Mouse (Mus musculus) gastrocnemius, postnatal 14 days (tissue): Measurements from ENCODE around the gene Irs1. TPM values are rescaled to one million over a fixed set of nuclear protein-coding genes. Genes with fewer than 3 reads are reported as not detected.
A peak's percentile ranks its signal among the peaks of the same experiment; 100 is the strongest.

ENCODE experiments used
- DNase-seq: peaks from one replicate; pipeline ENCODE4 v3.0.0; 2021; ENCODE audit warnings: mixed read lengths
- intact Hi-C: fragments of 180-260 bp; cut with DNase I; formaldehyde crosslinking; loops from one replicate; pipeline ENCODE4 v1.15.1; 2025; ENCODE audit warnings: low total_unique reads
- total RNA-seq, 2 experiments: library from RNA; stranded (reverse); gene quantifications; 2 replicates each; pipeline ENCODE4 v1.2.3; 2021

The Irs1 gene
- total RNA-seq, 2 experiments from 2014 or later = 43.0 to 60.6 TPM

DNA sequence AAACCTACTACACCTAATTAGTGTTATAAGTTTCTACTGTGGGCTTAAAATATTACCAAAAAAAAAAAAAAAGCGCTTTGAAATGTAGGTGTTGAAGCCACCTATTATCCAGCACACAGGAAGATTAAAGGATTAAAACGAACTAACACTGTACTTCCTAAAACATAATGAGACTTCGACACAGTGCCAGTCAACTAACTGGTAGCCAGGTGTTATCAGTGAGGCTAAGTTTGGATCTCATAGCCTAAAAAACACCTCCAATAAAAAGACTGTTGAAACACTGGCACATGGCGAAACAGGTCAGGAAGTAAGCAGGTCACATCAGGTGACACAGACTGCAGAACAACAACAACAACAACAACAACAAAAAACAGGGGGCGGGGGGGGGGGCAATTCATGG, 29.6 kb downstream of the Irs1 start:
- DNase-seq = no peak
- intact Hi-C loops = no loop called here

DNA sequence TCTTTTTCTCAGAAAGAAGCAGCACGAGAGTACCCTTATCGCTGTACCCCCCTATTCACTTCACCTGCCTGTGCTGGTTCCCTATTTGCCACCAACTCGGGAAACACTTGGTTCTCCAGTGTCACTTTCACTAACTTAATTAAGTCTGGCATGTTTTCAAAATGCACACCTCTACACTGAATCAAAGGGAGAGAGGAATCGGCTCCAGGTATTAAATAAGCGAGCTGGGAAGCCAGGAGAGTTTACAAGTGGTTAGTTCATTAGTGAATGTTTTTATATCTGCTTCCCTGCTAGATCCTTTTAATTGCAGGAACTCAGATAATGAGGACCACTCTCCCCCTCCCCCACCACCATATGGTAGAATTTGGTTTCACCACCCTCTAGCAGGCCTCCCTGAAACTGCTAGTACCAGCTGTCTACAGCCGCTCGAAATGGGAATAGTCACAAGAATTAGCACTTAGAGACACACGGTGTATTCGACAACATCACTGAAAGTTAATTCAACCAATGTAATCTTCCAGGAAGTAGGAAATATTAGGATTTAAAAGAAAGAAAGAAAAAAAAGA, 30.1 kb downstream of the Irs1 start:
- no peak for DNase-seq
- intact Hi-C loops = no loop called here

DNA sequence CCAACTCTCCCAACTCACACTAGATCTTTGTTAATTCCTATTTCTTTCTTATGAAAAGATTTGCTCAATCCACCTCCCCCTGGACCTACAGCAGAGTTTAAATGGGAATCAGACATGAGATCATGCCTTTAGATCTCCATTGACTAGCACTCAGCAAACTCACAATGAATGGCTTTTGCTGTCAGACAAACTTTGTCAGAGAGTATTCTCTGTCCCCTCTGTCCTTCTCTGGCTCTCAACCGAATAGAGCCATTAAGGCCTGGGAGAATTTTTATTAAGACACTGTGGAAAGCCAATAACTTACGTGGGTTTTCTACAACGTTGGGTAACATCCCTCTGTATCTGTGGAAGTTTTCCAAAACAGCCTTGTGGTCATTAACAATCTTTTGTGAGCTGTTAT, 31.2 kb downstream of the Irs1 start:
- DNase-seq = no peak
- intact Hi-C loops = no loop called here

DNA sequence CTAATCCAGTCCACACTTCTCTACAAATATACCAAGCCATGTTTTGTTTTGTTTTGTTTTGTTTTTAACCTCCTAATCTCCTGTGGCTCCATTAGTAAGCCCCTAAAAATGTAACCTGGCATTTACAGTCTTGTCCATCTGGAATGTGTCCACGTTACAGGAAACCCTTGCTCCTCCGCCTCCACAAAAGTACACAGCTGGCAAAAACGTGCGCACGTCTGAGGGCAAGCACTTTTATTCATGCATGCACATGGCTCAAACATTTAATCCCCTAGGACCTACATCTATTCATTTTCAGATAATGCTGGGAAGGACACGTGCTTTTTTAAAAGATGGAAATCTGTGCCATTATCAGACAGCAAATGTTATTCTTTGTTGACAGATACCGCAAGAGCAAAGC, 32.9 kb downstream of the Irs1 start:
- peak; percentile 15 for DNase-seq
- intact Hi-C loops = no loop called here

DNA sequence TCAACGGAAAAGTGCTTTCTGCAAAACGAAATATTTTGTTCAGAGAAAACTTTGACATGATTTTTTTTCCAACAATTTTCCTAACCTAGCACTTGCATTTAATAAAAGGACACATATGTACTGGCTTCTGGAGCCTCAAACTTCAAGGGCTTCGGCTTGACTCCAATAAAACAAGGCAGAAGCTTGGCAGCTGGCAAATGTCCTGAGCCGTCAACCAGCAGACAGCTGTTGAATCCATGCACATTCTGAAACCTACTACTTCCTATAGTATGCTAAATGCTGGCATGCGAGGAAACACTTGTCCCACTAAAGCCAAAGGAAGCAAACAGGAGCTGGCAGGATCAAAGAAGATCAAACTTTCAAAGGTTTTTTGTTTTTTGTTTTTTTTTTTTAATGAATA, 33.8 kb downstream of the Irs1 start:
- intact Hi-C loops = no loop called here
- DNase-seq = peak; percentile 25

DNA sequence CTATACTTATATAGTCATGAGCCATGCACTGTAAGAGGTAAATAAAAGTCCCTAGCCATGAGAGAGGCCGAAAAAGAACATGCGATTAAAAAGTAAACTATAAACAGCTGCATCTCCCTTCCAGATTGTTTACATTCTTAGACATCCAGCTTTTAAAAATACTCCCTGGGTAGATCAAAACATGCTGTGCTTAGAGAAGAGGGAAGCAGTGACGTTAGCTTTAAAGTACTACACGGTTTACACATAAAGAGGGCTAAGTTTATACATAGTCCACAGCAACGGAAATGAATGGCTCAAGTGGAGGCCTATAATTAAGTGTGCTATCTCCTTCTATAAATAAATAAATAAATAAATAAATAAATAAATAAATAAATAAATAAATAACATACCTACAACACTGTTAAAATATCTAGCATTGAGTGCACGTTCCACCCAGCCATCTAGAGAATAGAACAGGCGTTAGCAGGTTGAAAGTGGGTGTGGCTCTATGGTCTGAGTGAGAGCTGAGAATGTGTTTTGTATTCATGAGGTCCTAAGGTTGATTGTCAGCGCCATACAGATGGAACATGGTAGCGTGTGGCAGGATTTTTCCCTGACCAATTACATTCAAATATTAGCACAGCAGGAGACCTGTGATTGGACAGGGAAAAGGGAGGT, 37.3 kb downstream of the Irs1 start:
- DNase-seq = no peak
- intact Hi-C loops = no loop called here

DNA sequence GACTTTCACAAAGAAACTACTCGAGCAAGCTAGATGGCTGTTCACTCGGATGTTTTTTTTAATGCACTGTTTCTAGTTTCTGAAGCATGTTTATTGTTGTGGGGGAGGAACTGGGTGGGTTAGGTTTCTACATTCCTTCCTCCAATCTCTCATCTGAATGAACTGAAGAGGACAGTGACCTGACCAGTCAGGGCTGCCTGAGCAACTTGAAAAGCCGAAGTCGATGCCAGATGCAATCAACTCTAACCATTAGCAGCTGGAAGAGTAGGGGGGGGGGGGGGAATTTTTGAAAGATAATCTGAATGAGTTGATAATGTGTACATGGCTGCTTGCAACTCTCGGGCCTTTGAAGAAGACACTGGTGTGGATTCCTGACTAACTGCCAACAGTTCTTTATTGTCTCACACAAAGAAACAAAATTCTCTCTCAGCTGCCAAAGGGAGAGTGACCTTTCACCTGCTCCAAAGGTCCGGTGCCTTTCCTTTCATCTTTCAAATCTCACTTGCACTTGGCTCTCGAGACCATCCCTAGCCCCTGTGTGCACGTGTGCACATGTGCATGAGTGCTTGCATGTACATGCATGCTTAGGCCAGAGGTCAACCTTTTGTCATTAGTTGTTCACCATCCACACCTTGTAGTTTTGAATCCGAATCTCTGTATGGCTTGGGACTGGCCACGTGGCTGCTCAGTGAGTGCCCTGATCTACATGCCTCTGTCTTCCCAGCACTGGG, 43.8 kb downstream of the Irs1 start:
- intact Hi-C loops = no loop called here
- no peak for DNase-seq

DNA sequence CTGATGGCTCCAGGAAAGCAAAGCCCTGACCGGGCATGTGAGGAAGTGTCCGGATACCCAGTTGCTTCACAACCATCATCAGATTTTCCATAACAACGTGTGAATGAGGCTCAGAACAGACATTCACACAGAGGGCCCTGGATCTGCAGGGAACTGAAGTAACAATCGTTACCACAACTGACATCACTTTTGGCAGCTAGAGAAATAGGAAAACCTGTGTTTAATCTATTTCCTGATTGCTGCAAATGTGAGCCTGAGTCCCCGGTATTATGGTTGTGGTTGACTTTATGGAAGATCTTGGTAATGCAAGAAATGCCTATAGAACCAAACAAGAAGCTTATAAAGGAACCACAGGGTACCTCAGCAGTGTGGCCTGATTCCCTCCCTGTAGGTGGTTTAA, 46.2 kb downstream of the Irs1 start:
- no peak for DNase-seq
- intact Hi-C loops = no loop called here

DNA sequence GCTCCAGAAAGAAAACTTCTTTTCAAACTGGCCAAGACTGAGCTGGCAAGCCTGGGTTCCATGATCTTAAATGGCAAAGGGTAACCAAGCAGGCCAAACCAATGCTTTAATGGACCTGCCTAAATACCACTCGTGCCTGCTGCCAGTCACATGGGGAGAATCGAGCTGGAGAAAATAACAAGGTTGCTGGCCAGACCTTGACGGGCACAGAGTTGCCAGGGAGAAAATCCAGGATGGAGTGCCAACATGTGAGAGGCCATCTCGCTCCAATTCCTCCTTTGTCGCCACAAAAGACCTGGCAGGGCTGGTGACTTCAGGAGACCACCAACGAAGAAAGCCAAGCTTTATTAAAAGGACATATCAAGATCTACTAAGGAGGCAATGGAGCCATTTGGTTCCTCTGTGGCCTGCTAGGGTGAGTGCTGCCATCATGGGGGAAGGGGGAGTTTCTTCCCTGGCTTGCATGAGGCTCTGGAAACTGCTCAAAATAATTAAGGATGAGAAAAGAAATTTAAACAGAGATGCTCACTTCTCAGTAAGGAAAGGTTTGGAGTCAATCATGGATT, 47.9 kb downstream of the Irs1 start:
- DNase-seq = peak; percentile 19
- intact Hi-C loops = no loop called here

DNA sequence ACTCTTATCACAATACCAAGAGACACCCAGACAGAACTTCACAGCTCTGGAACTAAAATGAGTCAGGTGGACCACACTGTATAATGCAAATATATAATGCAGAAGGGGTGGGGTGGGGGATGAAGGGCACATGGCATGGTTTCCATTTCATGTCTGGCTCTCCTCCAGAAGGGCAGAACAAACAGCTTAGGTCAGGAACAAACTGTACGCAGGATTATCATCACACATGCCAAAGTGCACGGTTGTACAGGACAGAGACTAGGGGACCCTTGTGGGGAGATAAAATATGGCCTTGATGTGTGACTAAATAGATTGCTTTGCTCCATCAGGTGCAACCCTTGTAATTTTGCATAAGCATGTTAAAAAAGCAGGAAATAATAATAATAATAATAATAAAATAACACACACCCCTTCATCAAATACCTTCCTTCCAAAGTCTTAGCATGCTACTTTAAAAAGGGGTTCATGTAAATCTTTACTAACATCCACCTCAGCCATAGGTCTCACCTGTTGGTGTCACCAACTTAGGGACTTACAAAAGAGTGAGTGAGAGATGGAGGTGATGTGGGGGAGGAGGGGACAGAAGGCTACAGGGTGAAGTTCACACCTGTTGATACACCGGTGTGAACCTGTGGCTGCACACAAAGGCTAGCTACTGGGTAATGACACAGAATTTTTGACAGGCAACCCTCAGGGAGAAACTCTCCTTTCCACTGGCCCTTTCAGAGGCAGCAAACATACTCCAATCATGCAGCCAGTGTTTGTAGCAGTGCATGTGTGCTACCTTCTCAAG, 51.6 kb downstream of the Irs1 start:
- no peak for DNase-seq
- intact Hi-C loops = no loop called here

DNA sequence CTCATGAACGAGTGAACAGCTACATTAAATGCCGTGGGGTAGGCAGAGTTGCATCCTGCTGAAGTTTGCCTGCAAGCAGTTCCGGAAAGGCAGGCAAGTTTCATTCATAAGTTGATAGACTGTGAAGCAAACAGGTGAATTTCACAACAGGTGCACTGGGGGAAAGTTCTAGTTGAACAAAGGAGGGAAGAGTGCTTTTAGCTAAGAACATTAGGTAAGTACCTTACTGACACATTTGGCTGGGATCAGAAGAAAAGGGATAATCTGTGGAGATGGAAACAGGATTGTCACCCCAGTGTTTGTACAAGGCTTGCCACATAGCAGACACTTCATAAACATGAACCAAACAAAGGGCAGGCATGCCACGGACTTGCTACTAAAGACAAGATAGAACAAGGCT, 53.0 kb downstream of the Irs1 start:
- DNase-seq = no peak
- intact Hi-C loops = no loop called here

DNA sequence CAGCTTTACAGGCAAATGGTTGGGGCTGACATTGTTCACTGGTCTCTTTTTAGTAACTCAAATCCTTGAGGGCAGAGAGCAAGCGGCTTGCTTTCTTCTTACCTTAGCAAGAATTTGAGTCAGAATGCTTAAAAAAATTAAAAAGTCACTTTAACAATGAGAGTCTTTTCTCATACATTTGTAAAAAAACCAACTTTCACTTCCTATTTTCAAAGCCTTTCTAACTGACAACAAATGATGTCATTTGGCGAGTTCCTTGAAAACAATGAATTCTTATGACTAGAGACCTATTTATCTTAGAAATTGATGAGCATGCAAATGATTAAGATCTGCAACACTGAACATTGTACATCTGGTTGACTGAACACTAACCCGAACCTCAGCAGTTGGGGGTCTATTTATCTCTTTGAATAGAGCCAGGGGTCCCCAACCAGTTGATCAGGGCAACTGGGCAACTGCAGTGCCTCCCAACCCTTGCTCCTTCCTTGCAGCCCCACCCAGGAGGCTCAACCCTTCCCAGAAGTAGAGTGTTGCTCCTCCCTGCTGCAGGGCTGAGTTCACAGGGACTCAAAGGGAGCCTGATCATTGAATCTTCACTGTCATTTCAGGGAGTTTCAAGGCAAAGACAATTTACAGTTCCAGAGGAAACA, 55.6 kb downstream of the Irs1 start:
- intact Hi-C loops = no loop called here
- DNase-seq = no peak

DNA sequence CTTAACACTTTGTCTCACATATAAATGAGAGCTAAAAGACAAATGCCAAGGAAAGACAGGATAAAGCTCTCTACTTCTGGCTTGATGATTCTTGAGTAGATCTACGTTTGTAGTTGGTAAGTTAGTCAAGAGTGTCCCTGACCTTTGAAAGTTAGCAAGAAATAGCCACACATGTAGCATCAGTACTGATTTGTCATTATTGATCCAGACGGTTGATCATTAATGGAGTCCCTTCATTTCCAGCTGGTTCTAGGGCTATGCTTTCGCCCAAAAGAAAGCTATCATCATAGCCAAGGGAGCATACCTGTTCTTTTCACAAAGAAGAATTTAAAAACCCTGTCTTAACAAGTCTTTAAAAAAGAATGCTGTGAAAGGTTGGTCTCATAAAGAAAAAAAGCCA, 56.6 kb downstream of the Irs1 start:
- intact Hi-C loops = no loop called here

DNA sequence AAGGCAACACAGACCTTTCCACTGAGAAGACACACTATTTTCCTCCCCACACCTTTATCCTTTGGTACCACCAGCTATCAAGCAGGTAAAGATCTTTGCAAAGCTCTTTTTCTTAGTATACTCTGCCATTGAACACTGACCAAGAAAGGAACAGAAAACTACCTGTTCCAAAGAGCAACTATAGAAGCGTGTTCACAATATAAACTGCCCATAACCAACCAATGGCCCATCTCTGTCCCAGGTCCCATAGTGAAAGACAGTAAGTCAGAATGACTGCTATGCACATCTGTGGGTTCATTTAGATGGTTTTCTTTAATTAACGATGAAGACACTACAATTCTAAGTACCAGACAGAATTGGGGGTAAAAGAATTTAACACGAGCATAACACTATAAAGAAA, 58.4 kb downstream of the Irs1 start, which contains the start of gene Gm9747:
Gene Gm9747, plus strand, starts transcription at position 301 of the 400 bp plus-strand sequence.
- no peak for DNase-seq
- intact Hi-C loops = no loop called here

More for the DNA sequence above, 56.6 kb downstream of the Irs1 start:
- no peak for DNase-seq

DNA sequence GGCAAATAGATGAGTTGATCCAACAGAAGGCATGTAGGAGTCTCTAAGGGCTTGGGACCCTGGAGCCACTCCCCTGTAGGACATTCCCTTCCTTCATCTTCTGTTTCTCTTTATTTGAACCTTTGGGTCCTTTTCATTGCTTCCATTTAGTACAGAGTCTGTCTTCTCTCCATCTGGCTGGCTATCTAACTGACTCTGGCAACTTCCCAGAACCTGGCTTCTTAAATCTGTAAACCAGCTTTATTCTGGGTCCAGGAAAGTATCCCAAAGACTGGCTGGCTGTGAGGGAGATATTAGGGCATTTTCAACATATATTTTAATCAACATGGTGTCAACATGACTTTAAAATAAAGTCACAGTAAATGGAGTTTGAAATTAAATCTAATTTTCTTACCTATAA, 62.4 kb downstream of the Irs1 start:
- intact Hi-C loops = no loop called here
- DNase-seq = no peak

DNA sequence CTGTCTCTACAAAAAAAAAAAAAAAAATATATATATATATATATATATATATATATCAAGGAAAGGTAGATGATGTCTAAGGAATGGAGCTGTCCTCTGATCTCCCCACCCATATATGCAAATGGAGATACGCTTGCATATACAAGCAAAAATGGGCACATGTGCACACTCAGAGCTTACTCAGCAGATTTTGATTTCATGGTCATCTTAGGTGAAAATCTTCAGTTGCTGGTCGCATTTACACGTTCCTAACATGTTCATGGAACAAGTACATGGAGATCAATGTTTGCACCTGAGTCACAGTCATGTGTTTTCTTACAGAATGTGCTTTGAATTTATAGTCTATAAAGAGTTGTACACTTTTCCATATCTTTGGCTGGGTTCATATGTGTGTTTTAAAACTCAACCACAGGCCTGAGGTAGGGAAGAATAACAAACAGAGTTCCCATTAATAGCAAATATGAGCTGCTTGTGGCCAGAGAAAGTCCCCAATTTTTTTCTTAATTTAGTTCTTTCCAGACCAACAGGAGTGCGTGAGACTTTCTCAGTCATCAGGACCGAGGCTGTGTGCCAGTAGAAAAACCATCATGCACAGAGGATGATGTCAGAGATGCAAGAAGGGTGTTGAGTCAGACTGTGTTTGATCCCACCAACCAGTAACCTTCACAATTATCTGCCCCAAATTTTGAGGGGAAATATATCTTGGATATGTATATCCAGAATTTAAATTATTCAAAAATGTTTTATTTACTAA, 68.0 kb downstream of the Irs1 start:
- intact Hi-C loops = no loop called here
- DNase-seq = no peak

DNA sequence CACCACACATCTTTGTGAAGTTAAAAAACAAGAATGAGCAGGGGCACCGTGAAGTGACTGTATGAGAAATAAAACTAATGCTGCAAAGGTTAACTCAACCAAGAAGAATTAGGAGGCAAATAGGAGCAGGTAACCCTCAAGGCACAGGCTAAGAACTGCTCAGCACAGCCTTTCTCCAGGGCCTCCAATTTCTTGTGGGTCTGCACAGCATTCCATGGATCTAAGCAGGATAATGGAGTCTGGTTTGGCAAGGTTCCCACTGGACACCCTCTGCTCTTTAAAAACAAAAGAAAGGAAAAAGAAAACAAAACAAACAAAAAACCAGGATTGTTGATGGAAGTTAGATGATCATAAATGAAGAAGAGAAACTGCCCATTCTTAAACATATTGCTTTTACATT, 69.8 kb downstream of the Irs1 start:
- intact Hi-C loops = no loop called here
- no peak for DNase-seq

DNA sequence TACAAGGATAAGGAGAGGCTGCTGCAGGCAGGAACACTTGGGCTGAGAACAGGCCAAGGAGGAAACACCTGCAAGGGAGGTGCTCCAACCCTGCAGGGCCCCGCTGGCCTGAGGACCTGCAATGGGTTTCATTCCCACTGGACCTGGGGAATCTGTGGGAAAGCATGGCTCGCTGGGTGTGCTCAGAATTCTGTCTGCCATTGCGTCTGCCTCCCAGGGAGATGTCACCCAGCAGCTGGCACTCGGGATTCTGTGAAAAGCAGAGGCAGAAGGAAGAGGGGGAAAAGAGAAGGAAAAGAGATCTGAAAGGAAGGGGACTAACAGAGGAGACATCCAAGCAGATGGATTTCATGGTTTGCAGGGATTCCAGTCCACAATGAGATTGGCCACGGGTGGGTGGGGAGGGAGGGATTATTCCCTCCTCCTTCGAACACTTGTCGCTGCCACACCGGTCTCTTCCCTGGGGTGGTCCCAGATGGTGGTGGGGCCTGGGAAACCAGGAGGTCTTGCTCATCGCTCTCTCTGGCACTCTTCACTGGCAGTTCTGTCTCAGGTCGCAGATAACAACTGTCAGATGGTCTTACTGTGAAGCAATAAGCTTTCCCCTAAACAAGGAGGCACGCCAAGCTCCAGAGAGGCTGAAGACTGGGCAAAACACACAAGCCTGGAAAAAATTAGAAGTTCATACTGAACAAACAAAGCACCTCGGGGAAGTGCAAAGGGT, 70.4 kb downstream of the Irs1 start:
- DNase-seq = peak; percentile 6
- intact Hi-C loops = no loop called here
